8 mouse cellular contexts compared by ENCODE assay signal in genomic region chr6:34543303-34544206, GRCm38 (mm10). TPM values are rescaled to one million over a fixed set of nuclear protein-coding genes. Genes with fewer than 3 reads are reported as not detected.
DNase-seq lines count a peak whose midpoint lies in the region; ATAC-seq lines count a peak whose summit lies in the region.

No protein-coding gene starts in this region.

- WGBS in forebrain, embryonic 10.5 days, result 64% methylated on average over 21 of the region's 21 CpGs
- 36% methylated on average over 21 of the region's 21 CpGs for WGBS in forebrain, embryonic 16.5 days
- 45% methylated on average over 21 of the region's 21 CpGs for WGBS in hindbrain, embryonic 13.5 days
- 64% methylated on average over 21 of the region's 21 CpGs for WGBS in midbrain, embryonic 13.5 days

- H3K9me3 ChIP-seq in forebrain, embryonic 10.5 days, result no peaks in the 10 kb centered on the region
- no peaks in the 10 kb centered on the region for H3K9me3 ChIP-seq in forebrain, embryonic 16.5 days (ENCODE audit: control insufficient read depth, low read length)
- no peaks in the 10 kb centered on the region for H3K9me3 ChIP-seq in hindbrain, embryonic 13.5 days
- H3K9me3 ChIP-seq in midbrain, embryonic 13.5 days, result no peaks in the 10 kb centered on the region

- DNase-seq in forebrain, embryonic 10.5 days (ENCODE audit: extremely low spot score, low spot score), result no peak
- DNase-seq in adrenal gland, postnatal 36 days, result peak; percentile 47 to 56
- DNase-seq in thymus, adult 18-20 months, result no peak
- DNase-seq in spleen, adult 18-20 months, result no peak
- DNase-seq in urinary bladder, postnatal 25 days (ENCODE audit: low spot score), result no peak

- ATAC-seq in forebrain, embryonic 16.5 days, result no peak
- ATAC-seq in hindbrain, embryonic 13.5 days (ENCODE audit: low FRiP score), result no peak
- ATAC-seq in midbrain, embryonic 13.5 days, result peak; percentile 53; the same call in 1 of the 2 replicates

- H3K27ac ChIP-seq in forebrain, embryonic 10.5 days, result peak overlapping the region; percentile 53
- no peak overlapping the region for H3K27ac ChIP-seq in forebrain, embryonic 16.5 days (ENCODE audit: low read length)
- no peak overlapping the region; the same call in 1 of the 2 replicates for H3K27ac ChIP-seq in hindbrain, embryonic 13.5 days
- H3K27ac ChIP-seq in midbrain, embryonic 13.5 days, result no peak overlapping the region

- H3K4me3 ChIP-seq in forebrain, embryonic 10.5 days, result no peak overlapping the region
- H3K4me3 ChIP-seq in forebrain, embryonic 16.5 days (replicated peaks; ENCODE audit: low read length), result no peak overlapping the region
- no peak overlapping the region for H3K4me3 ChIP-seq in hindbrain, embryonic 13.5 days
- H3K4me3 ChIP-seq in midbrain, embryonic 13.5 days (replicated peaks), result no peak overlapping the region

- H3K27me3 ChIP-seq in forebrain, embryonic 10.5 days (ENCODE audit: poor library complexity, severe bottlenecking), result no peaks in the 10 kb centered on the region
- no peaks in the 10 kb centered on the region for H3K27me3 ChIP-seq in forebrain, embryonic 16.5 days (replicated peaks; ENCODE audit: control insufficient read depth, insufficient read depth, low read length)
- no peaks in the 10 kb centered on the region for H3K27me3 ChIP-seq in hindbrain, embryonic 13.5 days
- no peaks in the 10 kb centered on the region for H3K27me3 ChIP-seq in midbrain, embryonic 13.5 days

- no peak overlapping the region for H3K4me2 ChIP-seq in forebrain, embryonic 16.5 days (ENCODE audit: low read length)
- peak overlapping the region; percentile 36 for H3K4me2 ChIP-seq in hindbrain, embryonic 13.5 days
- H3K4me2 ChIP-seq in midbrain, embryonic 13.5 days (replicated peaks), result no peak overlapping the region

- H3K36me3 ChIP-seq in forebrain, embryonic 10.5 days (replicated peaks), result no peaks in the 10 kb centered on the region
- H3K36me3 ChIP-seq in forebrain, embryonic 16.5 days (ENCODE audit: control insufficient read depth, insufficient read depth), result no peaks in the 10 kb centered on the region
- no peaks in the 10 kb centered on the region for H3K36me3 ChIP-seq in hindbrain, embryonic 13.5 days
- H3K36me3 ChIP-seq in midbrain, embryonic 13.5 days, result no peaks in the 10 kb centered on the region

- H3K4me1 ChIP-seq in forebrain, embryonic 10.5 days, result peaks cover 25% of the 10 kb centered on the region
- peaks cover 8% of the 10 kb centered on the region; the same call in 1 of the 2 replicates for H3K4me1 ChIP-seq in forebrain, embryonic 16.5 days (replicated peaks; ENCODE audit: control insufficient read depth, insufficient read depth, low read length)
- peaks cover 28% of the 10 kb centered on the region for H3K4me1 ChIP-seq in hindbrain, embryonic 13.5 days (replicated peaks)
- H3K4me1 ChIP-seq in midbrain, embryonic 13.5 days (replicated peaks), result peaks cover 11% of the 10 kb centered on the region

- H3K9ac ChIP-seq in forebrain, embryonic 16.5 days (replicated peaks; ENCODE audit: low read depth, low read length), result no peak overlapping the region
- H3K9ac ChIP-seq in hindbrain, embryonic 13.5 days, result no peak overlapping the region
- H3K9ac ChIP-seq in midbrain, embryonic 13.5 days (replicated peaks), result no peak overlapping the region

RNA-seq across cellular contexts. Expression of gene Cald1, which starts 54.7 kb away (rescaled TPM):
- polyA plus RNA-seq in forebrain, embryonic 10.5 days (2016; fragmentation: Nextera tagmentation; extraction: Ambion mirVana), result 135 and 143 TPM in 2 replicates
- polyA plus RNA-seq in forebrain, embryonic 16.5 days (2015; fragmentation: Nextera tagmentation; extraction: Ambion mirVana), result 56.8 and 58.5 TPM in 2 replicates
- total RNA-seq in adrenal gland, postnatal 36 days (2021), result 10 to 100 TPM; 49.9 to 81.3 TPM
- polyA plus RNA-seq in hindbrain, embryonic 13.5 days (2015; fragmentation: Nextera tagmentation; extraction: Ambion mirVana), result 80.0 and 84.0 TPM in 2 replicates
- 78.9 and 83.7 TPM in 2 replicates for polyA plus RNA-seq in midbrain, embryonic 13.5 days (2015; fragmentation: Nextera tagmentation; extraction: Ambion mirVana)

Comparison
In these comparisons a context has a peak if more than half of its experiments do, and no peak if none do; other contexts are left out.
1. DNase-seq: peak in adrenal gland, postnatal 36 days (2 of 2); none in forebrain, embryonic 10.5 days (single experiment), thymus, adult 18-20 months (0 of 2), spleen, adult 18-20 months (0 of 2) and urinary bladder, postnatal 25 days (single experiment).